ENCODE assay signal across 22 mouse cellular contexts in the genomic region with DNA sequence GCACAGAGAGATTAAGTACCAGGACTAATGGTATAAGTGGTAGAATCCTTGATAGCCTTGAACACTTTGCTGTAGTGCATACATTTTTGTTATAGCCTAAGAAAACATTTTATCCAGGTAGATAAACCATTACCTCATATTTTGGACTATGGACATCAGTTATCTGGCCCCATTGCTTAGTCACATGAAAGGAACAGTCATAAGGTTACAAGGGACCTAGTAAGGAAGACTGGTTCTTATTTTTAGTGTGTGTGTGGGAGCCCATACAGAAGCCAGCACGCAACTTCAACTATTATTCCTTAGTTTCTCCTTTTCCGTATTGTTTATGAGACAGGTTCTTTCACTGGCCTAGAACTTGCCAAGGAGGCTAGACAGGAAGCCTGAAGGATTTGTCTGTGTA.
"Had no signal": no experiment of that assay in that cellular context is flagged by ENCODE, and none has a peak within 500 bp of the region (broad histone marks: within the 10 kb centered on the region; RNA-seq: fewer than 3 reads in every experiment).

No protein-coding gene starts in this region.

- H3K27ac ChIP-seq: gastrocnemius, adult 2 months; heart, embryonic 10.5 days; heart, embryonic 15.5 days; hindbrain, embryonic 13.5 days; hindbrain, embryonic 15.5 days; hindbrain, postnatal 0 days; layer of hippocampus, adult 2 months; left cerebral cortex, adult 2 months; limb, embryonic 13.5 days; limb, embryonic 15.5 days; liver, embryonic 14.5 days had no signal

- DNase-seq: gastrocnemius, adult 2 months; gastrocnemius, postnatal 10 days; gastrocnemius, postnatal 36 days; heart, adult 18-20 months; heart, postnatal 14 days; kidney, adult 18-20 months; kidney, adult 8-10 months; kidney, postnatal 10 days; kidney, postnatal 25 days; kidney, postnatal 4 days had no signal

- ATAC-seq: forebrain, embryonic 16.5 days; hindbrain, postnatal 0 days had no signal

- H3K4me1 ChIP-seq: heart, embryonic 15.5 days; hindbrain, embryonic 13.5 days; hindbrain, embryonic 15.5 days; limb, embryonic 13.5 days; limb, embryonic 15.5 days had no signal

- H3K9me3 ChIP-seq: heart, embryonic 10.5 days; heart, embryonic 12.5 days; heart, embryonic 15.5 days; hindbrain, embryonic 13.5 days; hindbrain, embryonic 15.5 days; limb, embryonic 13.5 days; limb, embryonic 15.5 days had no signal

- H3K4me2 ChIP-seq: heart, embryonic 12.5 days; heart, embryonic 15.5 days; hindbrain, embryonic 13.5 days; hindbrain, embryonic 15.5 days; limb, embryonic 13.5 days; limb, embryonic 15.5 days had no signal

- H3K4me3 ChIP-seq: gastrocnemius, adult 2 months; heart, embryonic 10.5 days; heart, embryonic 12.5 days; heart, embryonic 15.5 days; hindbrain, embryonic 13.5 days; hindbrain, embryonic 15.5 days; layer of hippocampus, adult 2 months; left cerebral cortex, adult 2 months; limb, embryonic 13.5 days; limb, embryonic 15.5 days had no signal

- H3K27me3 ChIP-seq: heart, embryonic 12.5 days; heart, embryonic 15.5 days; hindbrain, embryonic 13.5 days; limb, embryonic 15.5 days had no signal

- H3K9ac ChIP-seq: heart, embryonic 12.5 days; heart, embryonic 15.5 days; hindbrain, embryonic 13.5 days; hindbrain, embryonic 15.5 days; limb, embryonic 13.5 days; limb, embryonic 15.5 days; liver, embryonic 14.5 days had no signal

- H3K36me3 ChIP-seq: heart, embryonic 12.5 days; heart, embryonic 15.5 days; hindbrain, embryonic 13.5 days; hindbrain, embryonic 15.5 days; limb, embryonic 13.5 days; limb, embryonic 15.5 days had no signal
